Mouse (Mus musculus): Measurements from ENCODE around the gene Dnah6. TPM values are rescaled to one million over a fixed set of nuclear protein-coding genes. Genes with fewer than 3 reads are reported as not detected.

Dnah6 gene
- total and polyA plus RNA-seq, 3 experiments, result 0.01 to 0.05 TPM; not detected in 1

DNA sequence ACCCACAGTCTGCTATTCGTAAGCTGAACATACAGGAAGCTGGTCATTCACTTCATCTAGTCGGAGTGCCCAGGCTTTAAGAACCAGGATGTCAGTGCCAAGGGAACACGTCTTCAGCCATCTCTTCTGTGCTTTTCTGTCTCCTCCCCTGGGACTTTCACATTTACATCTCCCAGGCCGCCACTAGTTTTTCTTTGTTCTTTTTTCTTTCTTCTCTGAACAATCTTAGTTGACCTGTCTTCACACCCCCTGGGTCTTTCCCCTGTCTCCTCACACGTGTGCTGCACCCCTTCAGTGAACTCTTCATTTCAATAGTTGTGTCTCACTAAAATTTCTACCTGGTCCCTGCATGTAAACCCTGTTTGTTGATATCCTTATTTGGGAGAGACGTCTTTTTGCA lies 179.2 kb downstream of the Dnah6 start:
- TF ChIP-seq TAL1 (conservative IDR thresholded peaks at IDR 0.05; ENCODE audit: low read depth, low read length) (no peak), GATA2 (IDR thresholded peaks at IDR 0.05; ENCODE audit: borderline replicate concordance, low read depth, low read length) (no peak), GATA1 (IDR thresholded peaks at IDR 0.05; ENCODE audit: borderline replicate concordance, low read length) (no peak)
- ATAC-seq (ENCODE audit: extremely low read depth, insufficient number of reproducible peaks, low FRiP score, poor library complexity, severe bottlenecking), result no peak
- Histone ChIP-seq H3K36me3 (replicated peaks) (no peaks in the 10 kb centered on the region), H3K9me3 (replicated peaks) (no peaks in the 10 kb centered on the region), H3K27me3 (ENCODE audit: insufficient read depth, low read length) (no peaks in the 10 kb centered on the region), H3K4me3 (ENCODE audit: low read depth, low read length) (no peak overlapping the region), H3K4me1 (ENCODE audit: insufficient read depth, low read depth, low read length) (no peaks in the 10 kb centered on the region)
- no peak for DNase-seq (ENCODE audit: low spot score)

DNA sequence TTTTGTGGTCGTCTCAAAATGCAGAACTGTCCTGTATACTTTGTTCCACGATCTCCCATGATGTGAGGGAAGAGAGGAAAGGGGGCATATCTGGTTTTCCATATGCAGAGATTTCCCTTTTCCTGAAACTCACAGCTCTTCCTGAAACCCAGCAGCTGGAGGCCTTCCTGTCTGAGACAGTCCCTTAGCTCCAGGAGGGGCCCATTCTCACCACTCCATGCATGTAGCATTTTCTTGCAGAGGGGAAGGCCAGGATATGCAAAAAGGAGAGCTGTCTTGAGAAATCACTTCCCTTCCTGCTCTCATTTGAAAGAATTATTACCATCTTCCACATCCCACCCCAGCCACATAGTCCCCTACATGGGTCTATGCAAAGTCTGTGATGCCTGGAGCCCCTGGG lies 183.2 kb downstream of the Dnah6 start:
- Histone ChIP-seq H3K4me1 (ENCODE audit: insufficient read depth, low read depth, low read length) (no peaks in the 10 kb centered on the region), H3K27me3 (ENCODE audit: insufficient read depth, low read length) (no peaks in the 10 kb centered on the region), H3K9me3 (replicated peaks) (no peaks in the 10 kb centered on the region), H3K36me3 (replicated peaks) (no peaks in the 10 kb centered on the region), H3K4me3 (ENCODE audit: low read depth, low read length) (no peak overlapping the region)
- no peak for DNase-seq (ENCODE audit: low spot score)
- TF ChIP-seq POLR2AphosphoS5 (IDR thresholded peaks at IDR 0.05; ENCODE audit: insufficient replicate concordance, low read depth, low read length) (no peak), CTCF (IDR thresholded peaks at IDR 0.05; ENCODE audit: low read depth, low read length) (no peak), GATA1 (IDR thresholded peaks at IDR 0.05; ENCODE audit: borderline replicate concordance, low read length) (no peak), TAL1 (conservative IDR thresholded peaks at IDR 0.05; ENCODE audit: low read depth, low read length) (no peak), GATA2 (IDR thresholded peaks at IDR 0.05; ENCODE audit: borderline replicate concordance, low read depth, low read length) (no peak)
- ATAC-seq (ENCODE audit: extremely low read depth, insufficient number of reproducible peaks, low FRiP score, poor library complexity, severe bottlenecking), result no peak

DNA sequence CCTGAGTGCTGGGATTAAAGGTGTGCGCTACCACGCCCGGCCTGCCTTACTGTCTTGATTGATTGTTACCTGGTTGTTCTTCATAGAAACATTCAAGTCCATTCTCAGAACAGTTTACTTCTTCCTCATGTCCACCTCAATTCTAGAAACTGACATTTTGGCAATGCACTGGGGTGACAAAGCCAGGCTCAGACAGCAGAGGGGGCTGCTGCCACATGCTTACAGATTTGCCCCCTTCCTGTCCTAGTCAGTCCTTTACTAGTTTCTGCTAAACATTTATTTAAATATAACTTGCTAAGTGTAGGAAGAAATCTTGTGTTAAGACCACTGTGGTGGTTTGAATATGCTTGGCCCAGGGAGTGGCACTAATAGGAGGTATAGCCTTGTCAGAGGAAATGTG lies 192.6 kb downstream of the Dnah6 start:
- TF ChIP-seq TAL1 (conservative IDR thresholded peaks at IDR 0.05; ENCODE audit: low read depth, low read length), result no peak
- no peak for TF ChIP-seq POLR2AphosphoS5 (IDR thresholded peaks at IDR 0.05; ENCODE audit: insufficient replicate concordance, low read depth, low read length)
- TF ChIP-seq CTCF (IDR thresholded peaks at IDR 0.05; ENCODE audit: low read depth, low read length), result no peak
- no peak for TF ChIP-seq GATA1 (IDR thresholded peaks at IDR 0.05; ENCODE audit: borderline replicate concordance, low read length)
- no peak for DNase-seq (ENCODE audit: low spot score)
- no peaks in the 10 kb centered on the region for H3K4me1 ChIP-seq (ENCODE audit: insufficient read depth, low read depth, low read length)
- no peaks in the 10 kb centered on the region for H3K9me3 ChIP-seq (replicated peaks)
- no peak for ATAC-seq (ENCODE audit: extremely low read depth, insufficient number of reproducible peaks, low FRiP score, poor library complexity, severe bottlenecking)
- no peak overlapping the region for H3K4me3 ChIP-seq (ENCODE audit: low read depth, low read length)
- no peaks in the 10 kb centered on the region for H3K36me3 ChIP-seq (replicated peaks)
- H3K27me3 ChIP-seq (ENCODE audit: insufficient read depth, low read length), result no peaks in the 10 kb centered on the region

DNA sequence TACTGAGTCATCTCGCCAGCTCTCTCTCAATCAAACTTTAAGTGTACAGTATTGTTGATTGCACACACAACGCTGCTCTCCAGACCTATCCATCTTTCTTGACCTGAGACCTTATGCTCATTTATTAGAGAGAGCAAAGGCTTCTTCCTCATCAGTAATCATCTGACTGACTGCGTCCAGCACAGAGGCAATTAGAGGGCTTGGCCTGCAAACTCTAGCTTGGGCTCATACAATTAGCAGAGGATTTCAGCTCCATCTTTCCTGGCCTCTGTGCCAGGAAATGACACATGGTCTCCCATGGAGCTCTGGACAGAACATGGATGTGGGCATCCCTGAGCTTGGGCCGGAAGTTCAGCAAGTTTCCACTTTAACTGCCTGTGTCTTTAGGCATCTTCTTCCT lies 193.6 kb downstream of the Dnah6 start:
- no peaks in the 10 kb centered on the region for H3K4me1 ChIP-seq (ENCODE audit: insufficient read depth, low read depth, low read length)
- TF ChIP-seq TAL1 (conservative IDR thresholded peaks at IDR 0.05; ENCODE audit: low read depth, low read length) (no peak), GATA2 (IDR thresholded peaks at IDR 0.05; ENCODE audit: borderline replicate concordance, low read depth, low read length) (no peak), POLR2AphosphoS5 (IDR thresholded peaks at IDR 0.05; ENCODE audit: insufficient replicate concordance, low read depth, low read length) (no peak), CTCF (IDR thresholded peaks at IDR 0.05; ENCODE audit: low read depth, low read length) (no peak), GATA1 (IDR thresholded peaks at IDR 0.05; ENCODE audit: borderline replicate concordance, low read length) (no peak)
- no peaks in the 10 kb centered on the region for H3K36me3 ChIP-seq (replicated peaks)
- H3K27me3 ChIP-seq (ENCODE audit: insufficient read depth, low read length), result no peaks in the 10 kb centered on the region
- no peak for DNase-seq (ENCODE audit: low spot score)
- no peaks in the 10 kb centered on the region for H3K9me3 ChIP-seq (replicated peaks)
- no peak for ATAC-seq (ENCODE audit: extremely low read depth, insufficient number of reproducible peaks, low FRiP score, poor library complexity, severe bottlenecking)
- no peak overlapping the region for H3K4me3 ChIP-seq (ENCODE audit: low read depth, low read length)

DNA sequence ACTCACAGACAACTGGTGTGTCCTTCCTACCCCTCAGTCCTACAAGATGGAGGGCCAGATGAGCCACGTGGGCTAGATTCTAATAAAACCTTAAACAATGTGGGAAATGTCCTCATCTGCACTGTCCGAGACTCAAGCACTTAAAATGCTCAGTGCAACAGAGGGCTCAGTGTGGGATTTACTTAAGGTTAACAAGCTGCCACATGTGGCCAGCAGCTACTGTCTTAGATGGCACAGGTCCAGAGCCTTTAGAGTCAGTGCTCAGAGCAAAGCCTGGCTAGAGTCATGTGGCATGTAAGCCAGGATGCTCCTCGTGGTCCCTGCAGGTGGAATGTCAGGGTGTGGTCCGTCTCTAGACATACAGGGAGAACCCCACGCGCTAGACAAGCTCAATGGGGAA lies 194.6 kb downstream of the Dnah6 start:
- no peaks in the 10 kb centered on the region for H3K27me3 ChIP-seq (ENCODE audit: insufficient read depth, low read length)
- ATAC-seq (ENCODE audit: extremely low read depth, insufficient number of reproducible peaks, low FRiP score, poor library complexity, severe bottlenecking) (no peak), DNase-seq (ENCODE audit: low spot score) (no peak)
- no peaks in the 10 kb centered on the region for H3K9me3 ChIP-seq (replicated peaks)
- H3K4me1 ChIP-seq (ENCODE audit: insufficient read depth, low read depth, low read length), result no peaks in the 10 kb centered on the region
- H3K4me3 ChIP-seq (ENCODE audit: low read depth, low read length), result no peak overlapping the region
- TF ChIP-seq TAL1 (conservative IDR thresholded peaks at IDR 0.05; ENCODE audit: low read depth, low read length) (no peak), GATA1 (IDR thresholded peaks at IDR 0.05; ENCODE audit: borderline replicate concordance, low read length) (no peak)
- no peaks in the 10 kb centered on the region for H3K36me3 ChIP-seq (replicated peaks)

DNA sequence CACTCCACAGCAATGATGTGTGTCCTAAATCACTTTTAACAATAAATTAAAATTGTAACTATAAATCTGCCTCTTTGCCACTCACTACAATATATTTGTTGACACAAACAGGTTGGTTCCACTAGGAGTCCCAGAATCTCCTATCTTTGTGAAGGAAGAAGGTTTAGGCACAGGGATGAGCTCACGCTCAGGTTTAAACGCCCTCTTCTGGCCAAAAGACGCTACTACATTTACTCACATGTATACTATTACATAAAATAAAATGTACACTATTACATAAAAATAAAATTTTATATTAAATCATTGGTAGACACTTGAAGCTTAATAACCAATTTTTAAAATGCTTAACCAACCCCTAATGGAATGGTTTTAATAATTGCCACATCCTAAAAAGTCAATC lies 201.4 kb downstream of the Dnah6 start:
- Histone ChIP-seq H3K4me1 (ENCODE audit: insufficient read depth, low read depth, low read length) (no peaks in the 10 kb centered on the region), H3K9me3 (replicated peaks) (no peaks in the 10 kb centered on the region), H3K4me3 (ENCODE audit: low read depth, low read length) (no peak overlapping the region), H3K36me3 (replicated peaks) (no peaks in the 10 kb centered on the region), H3K27me3 (ENCODE audit: insufficient read depth, low read length) (0 out of 2 replicates have a peak, but pooled peaks cover 3% of the 10 kb centered on the region)
- ATAC-seq (ENCODE audit: extremely low read depth, insufficient number of reproducible peaks, low FRiP score, poor library complexity, severe bottlenecking) (no peak), DNase-seq (ENCODE audit: low spot score) (no peak)
- TF ChIP-seq CTCF (IDR thresholded peaks at IDR 0.05; ENCODE audit: low read depth, low read length) (no peak; the same call in 1 of the 2 replicates), GATA1 (IDR thresholded peaks at IDR 0.05; ENCODE audit: borderline replicate concordance, low read length) (no peak), GATA2 (IDR thresholded peaks at IDR 0.05; ENCODE audit: borderline replicate concordance, low read depth, low read length) (no peak), POLR2AphosphoS5 (IDR thresholded peaks at IDR 0.05; ENCODE audit: insufficient replicate concordance, low read depth, low read length) (no peak), TAL1 (conservative IDR thresholded peaks at IDR 0.05; ENCODE audit: low read depth, low read length) (no peak)

DNA sequence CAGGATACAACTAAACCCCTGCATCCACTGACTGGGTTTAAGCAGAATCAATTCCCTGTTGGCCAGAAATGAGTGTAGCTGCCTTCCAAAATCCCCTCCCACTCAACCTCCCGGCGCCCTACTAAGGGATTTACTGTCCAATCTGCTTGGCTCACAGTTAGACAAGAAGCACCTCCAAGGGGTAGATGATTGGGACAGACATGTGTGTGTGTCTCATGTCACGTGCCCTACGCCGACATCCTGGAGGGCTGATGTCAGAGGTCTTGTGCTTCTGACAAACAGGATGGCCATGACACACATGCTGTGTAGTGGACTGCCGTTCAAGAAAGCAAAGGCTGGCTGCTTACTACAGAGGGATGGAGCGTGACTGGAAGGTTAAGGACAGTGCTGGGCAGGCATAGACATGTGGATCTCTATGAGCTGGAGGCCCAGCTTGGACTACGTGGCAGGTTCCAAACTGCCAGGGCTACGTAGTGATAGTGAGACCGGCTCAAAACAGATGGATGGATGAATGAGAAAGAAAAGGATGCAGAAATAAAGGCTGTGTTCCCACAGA lies 202.6 kb downstream of the Dnah6 start:
- H3K27me3 ChIP-seq (ENCODE audit: insufficient read depth, low read length), result 0 out of 2 replicates have a peak, but pooled peaks cover 3% of the 10 kb centered on the region
- ATAC-seq (ENCODE audit: extremely low read depth, insufficient number of reproducible peaks, low FRiP score, poor library complexity, severe bottlenecking) (no peak), DNase-seq (ENCODE audit: low spot score) (no peak)
- no peaks in the 10 kb centered on the region for H3K36me3 ChIP-seq (replicated peaks)
- H3K4me1 ChIP-seq (ENCODE audit: insufficient read depth, low read depth, low read length), result no peaks in the 10 kb centered on the region
- H3K4me3 ChIP-seq (ENCODE audit: low read depth, low read length), result no peak overlapping the region
- TF ChIP-seq CTCF (IDR thresholded peaks at IDR 0.05; ENCODE audit: low read depth, low read length) (no peak), TAL1 (conservative IDR thresholded peaks at IDR 0.05; ENCODE audit: low read depth, low read length) (no peak), GATA2 (IDR thresholded peaks at IDR 0.05; ENCODE audit: borderline replicate concordance, low read depth, low read length) (no peak), POLR2AphosphoS5 (IDR thresholded peaks at IDR 0.05; ENCODE audit: insufficient replicate concordance, low read depth, low read length) (no peak), GATA1 (IDR thresholded peaks at IDR 0.05; ENCODE audit: borderline replicate concordance, low read length) (no peak)
- no peaks in the 10 kb centered on the region for H3K9me3 ChIP-seq (replicated peaks)

Data from G1E (cell line).